Mouse (Mus musculus) lung, embryonic 15.5 days (tissue): ENCODE measurements at regions not wholly inside any gene's neighbourhood (a gene's known extent, or its start where the extent isn't known, plus 50 kb on each side); places are given as distances from the start of the nearest gene placed in this dataset.

ENCODE experiments used
- ATAC-seq: fragments of 200-750 bp; cut with Nextera tagmentation; 2 replicates; pipeline ENCODE4 v1.8.0; 2017; ENCODE audit warnings: moderate number of reproducible peaks, borderline replicate concordance; ENCODE audit not compliant: low FRiP score, low TSS enrichment; ENCODE audit errors: extremely low read depth
- H3K27ac ChIP-seq: fragments of 300-500 bp; sonication (generic); 2 replicates; pipeline ENCODE4 v1.5.1; 2015; ENCODE audit warnings: moderate library complexity, mild to moderate bottlenecking, inconsistent platforms
- H3K27me3 ChIP-seq: fragments of 300-500 bp; sonication (generic); 2 replicates; pipeline ENCODE4 v1.6.1; 2015; ENCODE audit warnings: inconsistent platforms
- H3K36me3 ChIP-seq: fragments of 300-500 bp; sonication (generic); 2 replicates; pipeline ENCODE4 v1.6.1; 2015; ENCODE audit warnings: inconsistent platforms
- H3K4me1 ChIP-seq: fragments of 300-500 bp; sonication (generic); 2 replicates; pipeline ENCODE4 v1.6.1; 2015; ENCODE audit warnings: inconsistent platforms
- H3K4me2 ChIP-seq: fragments of 300-500 bp; sonication (generic); 2 replicates; pipeline ENCODE4 v1.6.1; 2015; ENCODE audit warnings: inconsistent platforms, mild to moderate bottlenecking, moderate library complexity
- H3K4me3 ChIP-seq: fragments of 300-500 bp; sonication (generic); 2 replicates; pipeline ENCODE4 v1.5.1; 2015; ENCODE audit warnings: mild to moderate bottlenecking, inconsistent platforms
- H3K9ac ChIP-seq: fragments of 300-500 bp; sonication (generic); 2 replicates; pipeline ENCODE4 v1.6.1; 2015; ENCODE audit warnings: inconsistent platforms
- H3K9me3 ChIP-seq: fragments of 300-500 bp; sonication (generic); 2 replicates; pipeline ENCODE4 v1.6.1; 2016; ENCODE audit warnings: inconsistent platforms
- WGBS: fragments of 180-500 bp; shearing (Covaris S2); methylation state at CpG from one replicate; pipeline ENCODE4 v1.1.7; 2015; 5-methylcytosine and 5-hydroxymethylcytosine counted together

- Histone ChIP-seq H3K4me3 (no peak overlapping the region), H3K9ac (no peak overlapping the region), H3K27me3 (peaks cover 8% of the 10 kb centered on the region; the same call in 1 of the 2 replicates), H3K4me2 (no peak overlapping the region), H3K36me3 (no peaks in the 10 kb centered on the region), H3K4me1 (no peaks in the 10 kb centered on the region), H3K9me3 (no peaks in the 10 kb centered on the region), H3K27ac (no peak overlapping the region)
- WGBS: 45% methylated on average over 7 of the region's 7 CpGs
- ATAC-seq: no peak
Measured at GRCm38 (mm10) chr4:124143226-124143625, 225.4 kb upstream of the 4930535I16Rik start.

- H3K9me3 ChIP-seq: no peaks in the 10 kb centered on the region
- no peak overlapping the region for H3K4me2 ChIP-seq
- no peaks in the 10 kb centered on the region for H3K36me3 ChIP-seq
- no peaks in the 10 kb centered on the region for H3K4me1 ChIP-seq
- H3K9ac ChIP-seq: no peak overlapping the region
- no peak for ATAC-seq
- no peak overlapping the region for H3K27ac ChIP-seq
- peaks cover 7% of the 10 kb centered on the region; the same call in 1 of the 2 replicates for H3K27me3 ChIP-seq
- 5% methylated on average over 5 of the region's 5 CpGs for WGBS
- H3K4me3 ChIP-seq: no peak overlapping the region
Measured at GRCm38 (mm10) chr4:124142083-124142482, 224.3 kb upstream of the 4930535I16Rik start.

- H3K4me2 ChIP-seq: no peak overlapping the region
- ATAC-seq: no peak
- H3K4me3 ChIP-seq: no peak overlapping the region
- H3K27me3 ChIP-seq: peaks cover 7% of the 10 kb centered on the region; the same call in 1 of the 2 replicates
- H3K4me1 ChIP-seq: no peaks in the 10 kb centered on the region
- no peaks in the 10 kb centered on the region for H3K9me3 ChIP-seq
- H3K27ac ChIP-seq: no peak overlapping the region
- WGBS: 58% methylated on average over 6 of the region's 6 CpGs
- no peak overlapping the region for H3K9ac ChIP-seq
- H3K36me3 ChIP-seq: no peaks in the 10 kb centered on the region
Measured at GRCm38 (mm10) chr4:124135165-124135470, 217.3 kb upstream of the 4930535I16Rik start.

- no peak for ATAC-seq
- Histone ChIP-seq H3K27ac (no peak overlapping the region), H3K9ac (no peak overlapping the region), H3K9me3 (no peaks in the 10 kb centered on the region), H3K36me3 (no peaks in the 10 kb centered on the region), H3K4me3 (no peak overlapping the region), H3K27me3 (peaks cover 7% of the 10 kb centered on the region; the same call in 1 of the 2 replicates), H3K4me1 (no peaks in the 10 kb centered on the region), H3K4me2 (no peak overlapping the region)
- whole genome bisulfite sequencing: 11% methylated on average over 6 of the region's 6 CpGs
Measured at GRCm38 (mm10) chr4:124134341-124135164, 216.7 kb upstream of the 4930535I16Rik start.

GRCm38 (mm10) chr4:124130946-124131345 lies 213.1 kb upstream of the 4930535I16Rik start:
- WGBS: 62% methylated on average over 5 of the region's 5 CpGs
- H3K9ac ChIP-seq: no peak overlapping the region
- H3K36me3 ChIP-seq: no peaks in the 10 kb centered on the region
- H3K27ac ChIP-seq: no peak overlapping the region
- no peak for ATAC-seq
- H3K4me1 ChIP-seq: no peaks in the 10 kb centered on the region
- H3K4me3 ChIP-seq: no peak overlapping the region
- H3K27me3 ChIP-seq: no peaks in the 10 kb centered on the region; the same call in 1 of the 2 replicates
- no peaks in the 10 kb centered on the region for H3K9me3 ChIP-seq
- no peak overlapping the region for H3K4me2 ChIP-seq

GRCm38 (mm10) chr4:124126258-124126657 lies 208.4 kb upstream of the 4930535I16Rik start:
- Histone ChIP-seq H3K4me2 (no peak overlapping the region), H3K27ac (no peak overlapping the region), H3K9ac (no peak overlapping the region), H3K4me1 (no peaks in the 10 kb centered on the region), H3K4me3 (no peak overlapping the region), H3K36me3 (no peaks in the 10 kb centered on the region), H3K27me3 (no peaks in the 10 kb centered on the region), H3K9me3 (no peaks in the 10 kb centered on the region)
- WGBS: 45% methylated on average over 7 of the region's 8 CpGs
- no peak for ATAC-seq

GRCm38 (mm10) chr4:124120334-124120733 lies 202.5 kb upstream of the 4930535I16Rik start:
- no peaks in the 10 kb centered on the region for H3K27me3 ChIP-seq
- no peak overlapping the region for H3K4me2 ChIP-seq
- H3K36me3 ChIP-seq: no peaks in the 10 kb centered on the region
- 50% methylated on average over 6 of the region's 6 CpGs for WGBS
- ATAC-seq: no peak
- H3K9ac ChIP-seq: no peak overlapping the region
- no peaks in the 10 kb centered on the region for H3K4me1 ChIP-seq
- no peaks in the 10 kb centered on the region for H3K9me3 ChIP-seq
- no peak overlapping the region for H3K4me3 ChIP-seq
- no peak overlapping the region for H3K27ac ChIP-seq

GRCm38 (mm10) chr4:124113856-124114345 lies 196.1 kb upstream of the 4930535I16Rik start:
- Histone ChIP-seq H3K4me1 (no peaks in the 10 kb centered on the region), H3K9ac (no peak overlapping the region), H3K27me3 (no peaks in the 10 kb centered on the region), H3K36me3 (no peaks in the 10 kb centered on the region), H3K9me3 (no peaks in the 10 kb centered on the region), H3K4me3 (no peak overlapping the region), H3K4me2 (no peak overlapping the region), H3K27ac (no peak overlapping the region)
- WGBS: 69% methylated on average over 12 of the region's 12 CpGs
- no peak for ATAC-seq

GRCm38 (mm10) chr4:124110705-124111104 lies 192.9 kb upstream of the 4930535I16Rik start:
- no peaks in the 10 kb centered on the region for H3K9me3 ChIP-seq
- no peak overlapping the region for H3K27ac ChIP-seq
- no peak overlapping the region for H3K4me2 ChIP-seq
- H3K4me1 ChIP-seq: no peaks in the 10 kb centered on the region
- H3K36me3 ChIP-seq: no peaks in the 10 kb centered on the region
- 61% methylated on average over 8 of the region's 8 CpGs for WGBS
- no peak overlapping the region for H3K9ac ChIP-seq
- no peak overlapping the region for H3K4me3 ChIP-seq
- ATAC-seq: no peak
- no peaks in the 10 kb centered on the region for H3K27me3 ChIP-seq

- no peak overlapping the region for H3K27ac ChIP-seq
- no peaks in the 10 kb centered on the region for H3K27me3 ChIP-seq
- no peaks in the 10 kb centered on the region for H3K9me3 ChIP-seq
- WGBS: 72% methylated on average over 3 of the region's 3 CpGs
- no peak for ATAC-seq
- H3K36me3 ChIP-seq: no peaks in the 10 kb centered on the region
- H3K9ac ChIP-seq: no peak overlapping the region
- H3K4me3 ChIP-seq: no peak overlapping the region
- no peaks in the 10 kb centered on the region for H3K4me1 ChIP-seq
- H3K4me2 ChIP-seq: no peak overlapping the region
Measured at GRCm38 (mm10) chr4:124109371-124109770, 191.5 kb upstream of the 4930535I16Rik start.

- 28% methylated on average over 2 of the region's 2 CpGs for WGBS
Measured at GRCm38 (mm10) chr4:124102684-124103083, 184.9 kb upstream of the 4930535I16Rik start.

GRCm38 (mm10) chr4:124086801-124087200 lies 169.0 kb upstream of the 4930535I16Rik start:
- Histone ChIP-seq H3K36me3 (no peaks in the 10 kb centered on the region), H3K27me3 (no peaks in the 10 kb centered on the region), H3K27ac (no peak overlapping the region), H3K4me1 (no peaks in the 10 kb centered on the region), H3K4me3 (no peak overlapping the region), H3K9me3 (no peaks in the 10 kb centered on the region), H3K9ac (no peak overlapping the region), H3K4me2 (no peak overlapping the region)
- WGBS: 77% methylated on average over 7 of the region's 7 CpGs
- ATAC-seq: no peak

More at GRCm38 (mm10) chr4:124102684-124103083, 184.9 kb upstream of the 4930535I16Rik start:
- Histone ChIP-seq H3K9me3 (no peaks in the 10 kb centered on the region), H3K4me2 (no peak overlapping the region), H3K4me1 (no peaks in the 10 kb centered on the region), H3K9ac (no peak overlapping the region), H3K36me3 (no peaks in the 10 kb centered on the region), H3K4me3 (no peak overlapping the region), H3K27me3 (no peaks in the 10 kb centered on the region), H3K27ac (no peak overlapping the region)
- ATAC-seq: no peak
